Mouse (Mus musculus): ENCODE measurements at regions not wholly inside any gene's neighbourhood (a gene's known extent, or its start where the extent isn't known, plus 50 kb on each side); places are given as distances from the start of the nearest gene placed in this dataset.
"Not testable (repeated sequence)": the region's sequence is repeated elsewhere in the genome, so short reads cannot be mapped to it uniquely, and the experiment has no call there.

GRCm38 (mm10) chr6:12835079-12835478 lies 85.9 kb upstream of the Thsd7a start:
- not testable (repeated sequence) for H3K4me2 ChIP-seq; H3K27ac ChIP-seq; H3K36me3 ChIP-seq; H3K4me1 ChIP-seq (replicated peaks); H3K9ac ChIP-seq; ATAC-seq (ENCODE audit: low FRiP score); H3K9me3 ChIP-seq; H3K4me3 ChIP-seq; H3K27me3 ChIP-seq
- WGBS, result 55% methylated on average over 3 of the region's 3 CpGs

DNA sequence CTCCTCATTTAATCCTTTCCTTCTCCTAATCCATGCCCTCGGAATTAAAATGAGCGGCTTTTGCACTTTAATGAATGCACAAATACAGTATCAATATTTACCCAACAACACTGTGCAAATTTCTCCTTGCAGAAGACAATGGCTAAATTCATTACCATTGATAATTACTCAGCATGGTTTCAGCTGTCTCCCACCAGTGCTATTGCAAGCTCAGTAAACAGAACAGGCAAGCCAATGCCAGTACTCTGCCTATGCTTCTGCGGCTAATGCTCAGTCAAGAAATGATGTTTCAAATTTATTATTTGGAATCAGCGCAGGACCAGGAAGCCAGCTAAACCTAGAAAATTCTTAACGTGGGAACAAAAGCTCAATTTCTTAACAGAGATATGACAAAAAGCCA lies 84.1 kb upstream of the Thsd7a start:
- 28% methylated on average over 5 of the region's 5 CpGs for WGBS
- H3K4me1 ChIP-seq (replicated peaks), result peaks cover 6% of the 10 kb centered on the region
- no peaks in the 10 kb centered on the region for H3K36me3 ChIP-seq
- no peaks in the 10 kb centered on the region for H3K9me3 ChIP-seq
- no peak overlapping the region for H3K4me2 ChIP-seq
- H3K9ac ChIP-seq, result no peak overlapping the region
- peak; percentile 71 for ATAC-seq (ENCODE audit: low FRiP score)
- no peak overlapping the region for H3K27ac ChIP-seq
- H3K4me3 ChIP-seq, result no peak overlapping the region
- H3K27me3 ChIP-seq, result no peaks in the 10 kb centered on the region

- Histone ChIP-seq H3K27me3 (no peaks in the 10 kb centered on the region), H3K36me3 (no peaks in the 10 kb centered on the region), H3K4me1 (replicated peaks) (peaks cover 6% of the 10 kb centered on the region), H3K4me2 (no peak overlapping the region), H3K27ac (no peak overlapping the region), H3K4me3 (no peak overlapping the region), H3K9me3 (no peaks in the 10 kb centered on the region), H3K9ac (no peak overlapping the region)
- no peak for ATAC-seq (ENCODE audit: low FRiP score)
These were observed 82.7 kb upstream of the Thsd7a start for GRCm38 (mm10) chr6:12831916-12832315.

DNA sequence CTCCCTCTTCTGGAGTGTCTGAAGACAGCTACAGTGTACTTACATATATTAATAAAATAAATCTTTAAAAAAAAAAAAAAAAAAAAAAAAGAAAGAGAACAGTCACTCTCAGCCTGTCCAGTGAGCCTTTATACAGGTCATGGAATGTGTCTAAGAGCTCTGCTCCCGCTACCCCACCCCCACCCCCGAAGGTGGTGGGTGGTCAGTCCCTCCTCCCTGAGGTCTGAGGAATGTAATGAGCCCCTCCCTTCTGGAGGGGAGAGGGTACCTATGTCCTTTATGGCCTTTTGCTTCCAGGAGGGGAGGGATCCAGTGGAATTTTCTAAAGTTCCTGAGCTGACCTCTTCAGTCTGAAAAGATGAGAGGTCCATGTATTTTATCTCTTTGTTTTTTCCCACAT lies 82.3 kb upstream of the Thsd7a start:
- no peak overlapping the region for H3K4me2 ChIP-seq
- peaks cover 6% of the 10 kb centered on the region for H3K4me1 ChIP-seq (replicated peaks)
- H3K9me3 ChIP-seq, result no peaks in the 10 kb centered on the region
- 69% methylated on average over 2 of the region's 2 CpGs for WGBS
- no peaks in the 10 kb centered on the region for H3K27me3 ChIP-seq
- ATAC-seq (ENCODE audit: low FRiP score), result no peak
- no peak overlapping the region for H3K4me3 ChIP-seq
- H3K9ac ChIP-seq, result no peak overlapping the region
- no peak overlapping the region for H3K27ac ChIP-seq
- H3K36me3 ChIP-seq, result no peaks in the 10 kb centered on the region

DNA sequence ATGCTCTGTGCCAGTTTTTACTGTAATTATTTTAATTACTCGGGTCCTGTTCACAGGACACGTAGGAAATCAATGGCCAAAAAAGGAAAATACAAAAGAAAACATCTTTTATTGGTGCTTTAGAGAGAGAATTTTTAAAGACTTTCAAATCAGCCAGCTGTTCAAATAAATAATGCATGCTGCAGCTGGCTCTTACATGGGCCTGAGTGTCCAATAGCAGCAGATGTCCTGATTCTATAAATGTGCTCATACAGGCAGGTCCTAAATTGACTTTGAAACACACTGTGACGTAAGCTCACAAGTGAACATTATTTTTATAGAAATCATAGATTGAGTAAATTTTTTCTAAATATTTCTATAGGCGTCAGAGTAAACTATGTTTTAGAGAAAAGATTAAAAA lies 78.5 kb upstream of the Thsd7a start:
- no peaks in the 10 kb centered on the region for H3K4me1 ChIP-seq (replicated peaks)
- no peaks in the 10 kb centered on the region for H3K9me3 ChIP-seq
- H3K36me3 ChIP-seq, result no peaks in the 10 kb centered on the region
- no peaks in the 10 kb centered on the region for H3K27me3 ChIP-seq
- no peak overlapping the region for H3K4me3 ChIP-seq
- ATAC-seq (ENCODE audit: low FRiP score), result no peak
- WGBS, result 56% methylated on average over 4 of the region's 4 CpGs
- no peak overlapping the region for H3K4me2 ChIP-seq
- H3K27ac ChIP-seq, result no peak overlapping the region
- no peak overlapping the region for H3K9ac ChIP-seq

DNA sequence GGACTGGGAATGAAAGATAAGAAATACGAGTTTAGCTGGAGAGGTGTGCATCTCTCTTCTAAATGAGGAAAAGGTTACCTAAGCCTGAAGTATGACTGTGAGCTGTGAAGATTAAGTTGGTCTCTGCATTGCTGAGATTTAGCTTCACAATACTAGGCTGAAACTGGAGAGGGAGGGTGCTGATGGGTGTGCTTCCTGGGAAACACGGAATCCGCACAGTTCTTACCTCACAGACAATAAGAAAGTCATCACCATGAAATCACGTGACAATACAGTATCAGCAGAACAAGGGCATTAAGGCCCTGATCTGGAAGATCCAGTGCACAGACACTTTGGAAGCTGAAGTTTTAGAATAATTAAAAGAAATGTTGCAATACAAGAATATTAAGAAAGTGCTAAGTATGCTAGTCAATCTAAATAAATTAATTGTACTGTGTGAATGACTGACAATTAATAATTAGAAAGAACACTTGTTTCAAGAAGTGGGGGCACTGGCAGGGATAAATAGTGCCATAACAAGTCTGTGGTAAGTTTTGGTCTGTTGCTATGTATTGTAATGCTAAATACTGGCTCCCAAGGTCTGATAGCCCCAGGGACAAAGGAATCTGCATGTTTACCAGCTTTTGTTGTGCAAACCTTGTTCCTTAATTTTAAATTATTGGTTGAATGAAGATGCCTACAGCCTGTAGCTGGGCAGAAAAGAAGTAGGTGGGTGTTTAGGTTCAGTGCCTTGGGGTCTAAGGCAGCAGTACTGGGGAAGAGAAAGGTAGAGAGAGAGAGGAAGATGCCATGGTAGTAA lies 66.0 kb upstream of the Thsd7a start:
- H3K9ac ChIP-seq, result no peak overlapping the region
- H3K4me3 ChIP-seq, result no peak overlapping the region
- H3K4me1 ChIP-seq (replicated peaks), result no peaks in the 10 kb centered on the region
- H3K27me3 ChIP-seq, result no peaks in the 10 kb centered on the region
- H3K9me3 ChIP-seq, result no peaks in the 10 kb centered on the region
- 40% methylated on average over 4 of the region's 4 CpGs for WGBS
- no peak for ATAC-seq (ENCODE audit: low FRiP score)
- no peak overlapping the region for H3K27ac ChIP-seq
- H3K4me2 ChIP-seq, result no peak overlapping the region
- H3K36me3 ChIP-seq, result no peaks in the 10 kb centered on the region

GRCm38 (mm10) chr6:12813781-12814180 lies 64.6 kb upstream of the Thsd7a start:
- H3K27me3 ChIP-seq; H3K4me2 ChIP-seq; H3K27ac ChIP-seq; H3K9ac ChIP-seq; ATAC-seq (ENCODE audit: low FRiP score); H3K4me1 ChIP-seq (replicated peaks); H3K36me3 ChIP-seq; H3K9me3 ChIP-seq; H3K4me3 ChIP-seq: not testable (repeated sequence)
- 72% methylated on average over 5 of the region's 5 CpGs for WGBS

- Histone ChIP-seq H3K4me1 (replicated peaks) (peaks cover 3% of the 10 kb centered on the region; the same call in 1 of the 2 replicates), H3K36me3 (no peaks in the 10 kb centered on the region), H3K27ac (no peak overlapping the region), H3K4me3 (no peak overlapping the region), H3K4me2 (no peak overlapping the region), H3K9ac (no peak overlapping the region), H3K9me3 (no peaks in the 10 kb centered on the region), H3K27me3 (no peaks in the 10 kb centered on the region)
- 92% methylated on average over 1 of the region's 1 CpGs for WGBS
- ATAC-seq (ENCODE audit: low FRiP score), result no peak
These were observed 63.3 kb upstream of the Thsd7a start for GRCm38 (mm10) chr6:12812467-12812866.

DNA sequence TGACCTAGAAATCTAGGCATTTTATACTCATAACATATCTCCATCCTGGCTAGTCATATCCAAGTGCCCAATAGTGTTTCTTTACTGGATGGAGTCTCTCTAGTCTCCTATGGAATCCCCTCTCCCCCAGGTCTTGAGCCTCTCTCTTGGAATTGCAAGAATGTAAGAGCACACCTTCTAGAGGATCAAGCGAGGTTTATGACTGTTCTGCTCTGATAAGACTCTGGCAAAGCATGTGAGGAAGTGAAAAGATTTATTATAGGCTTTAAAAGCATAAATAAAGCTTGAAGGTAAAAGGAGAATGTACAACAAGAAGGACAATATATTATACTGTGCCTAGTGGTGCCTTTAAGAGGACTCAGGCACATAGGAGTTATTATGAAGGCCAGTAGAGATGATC lies 62.8 kb upstream of the Thsd7a start:
- H3K4me1 ChIP-seq (replicated peaks), result peaks cover 3% of the 10 kb centered on the region; the same call in 1 of the 2 replicates
- WGBS, result 90% methylated on average over 1 of the region's 1 CpGs
- no peak overlapping the region for H3K4me2 ChIP-seq
- no peaks in the 10 kb centered on the region for H3K9me3 ChIP-seq
- H3K9ac ChIP-seq, result no peak overlapping the region
- no peak overlapping the region for H3K4me3 ChIP-seq
- no peak for ATAC-seq (ENCODE audit: low FRiP score)
- no peaks in the 10 kb centered on the region for H3K27me3 ChIP-seq
- no peaks in the 10 kb centered on the region for H3K36me3 ChIP-seq
- H3K27ac ChIP-seq, result no peak overlapping the region

- Histone ChIP-seq H3K36me3 (no peaks in the 10 kb centered on the region), H3K9me3 (no peaks in the 10 kb centered on the region), H3K27ac (peak overlapping the region; percentile 44; the same call in 1 of the 2 replicates), H3K9ac (no peak overlapping the region), H3K4me1 (replicated peaks) (peaks cover 3% of the 10 kb centered on the region; the same call in 1 of the 2 replicates), H3K4me2 (no peak overlapping the region), H3K4me3 (no peak overlapping the region), H3K27me3 (no peaks in the 10 kb centered on the region)
- ATAC-seq (ENCODE audit: low FRiP score), result peak; percentile 78
- WGBS, result 36% methylated on average over 5 of the region's 5 CpGs
These were observed 60.4 kb upstream of the Thsd7a start for GRCm38 (mm10) chr6:12809601-12810000.

Data from hindbrain, embryonic 13.5 days (tissue).